Mouse (Mus musculus) megakaryocyte, embryonic 14.5 days (primary cell): Measurements from ENCODE around the gene Rnf169.

Source experiments
- FLI1 ChIP-seq: IDR thresholded peaks from 2 replicates; pipeline ENCODE4 v1.6.1; 2012; ENCODE audit warnings: low read length, inconsistent platforms, mixed read lengths
- GATA1 ChIP-seq: IDR thresholded peaks from 3 replicates; pipeline ENCODE4 v1.6.1; 2012; ENCODE audit warnings: mixed read lengths, low read length, inconsistent platforms, borderline replicate concordance

GRCm38 (mm10) chr7:99945939-99946338 lies 34.3 kb downstream of the Rnf169 start:
- TF ChIP-seq FLI1, result no peak
- TF ChIP-seq GATA1, result no peak
